Mouse (Mus musculus) olfactory bulb, adult 2 months (tissue): ENCODE measurements at regions not wholly inside any gene's neighbourhood (a gene's known extent, or its start where the extent isn't known, plus 50 kb on each side); places are given as distances from the start of the nearest gene placed in this dataset.
"Not testable (repeated sequence)": the region's sequence is repeated elsewhere in the genome, so short reads cannot be mapped to it uniquely, and the experiment has no call there.

ENCODE experiments used
- H3K27ac ChIP-seq: fragments of 200-500 bp; 2 replicates; pipeline ENCODE4 v1.5.1; 2012; ENCODE audit warnings: low read depth, low read length; ENCODE audit not compliant: insufficient read depth
- H3K4me1 ChIP-seq: fragments of 200-500 bp; 2 replicates; pipeline ENCODE4 v1.6.1; 2012; ENCODE audit warnings: low read length; ENCODE audit not compliant: control insufficient read depth, insufficient read depth
- H3K4me3 ChIP-seq: fragments of 200-500 bp; 2 replicates; pipeline ENCODE4 v1.5.1; 2012; ENCODE audit warnings: mild to moderate bottlenecking, low read depth, low read length, moderate library complexity; ENCODE audit not compliant: insufficient read depth
- CTCF ChIP-seq: fragments of 200-500 bp; IDR thresholded peaks from 2 replicates; pipeline ENCODE4 v1.5.1; 2012; ENCODE audit warnings: low read depth, mild to moderate bottlenecking, low read length, moderate library complexity; ENCODE audit not compliant: insufficient read depth
- POLR2A ChIP-seq: fragments of 200-500 bp; IDR thresholded peaks from 2 replicates; pipeline ENCODE4 v1.6.1; 2012; ENCODE audit warnings: mild to moderate bottlenecking, low read depth, low read length, moderate library complexity; ENCODE audit not compliant: insufficient read depth
- WGBS: fragments of 180-500 bp; shearing (Covaris S2); methylation state at CpG from one replicate; pipeline ENCODE4 v1.1.7; 2018; 5-methylcytosine and 5-hydroxymethylcytosine counted together

GRCm38 (mm10) chr6:81817050-81817827 is 106.2 kb upstream of the Gcfc2 start:
- no peak overlapping the region for H3K27ac ChIP-seq
- TF ChIP-seq CTCF (no peak), POLR2A (no peak)
- H3K4me3 ChIP-seq: no peak overlapping the region
- WGBS: 45% methylated on average over 9 of the region's 9 CpGs
- H3K4me1 ChIP-seq: no peaks in the 10 kb centered on the region

DNA sequence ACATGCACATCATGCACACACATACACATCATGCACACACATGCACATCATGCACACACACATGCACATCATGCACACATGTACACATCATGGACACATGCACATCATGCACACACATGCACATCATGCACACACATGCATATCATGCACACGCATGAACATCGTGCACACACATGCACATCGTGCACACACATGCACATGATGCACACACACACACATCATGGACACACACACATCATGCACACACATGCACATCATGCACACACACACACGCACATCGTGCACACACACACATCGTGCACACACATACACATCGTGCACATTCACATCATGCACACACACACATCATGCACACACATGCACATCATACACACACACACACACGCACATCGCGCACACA is 104.9 kb upstream of the Gcfc2 start:
- WGBS: 96% methylated on average over 10 of the region's 10 CpGs
- Histone ChIP-seq H3K4me3 (no peak overlapping the region), H3K27ac (no peak overlapping the region), H3K4me1 (no peaks in the 10 kb centered on the region)
- TF ChIP-seq CTCF: no peak

DNA sequence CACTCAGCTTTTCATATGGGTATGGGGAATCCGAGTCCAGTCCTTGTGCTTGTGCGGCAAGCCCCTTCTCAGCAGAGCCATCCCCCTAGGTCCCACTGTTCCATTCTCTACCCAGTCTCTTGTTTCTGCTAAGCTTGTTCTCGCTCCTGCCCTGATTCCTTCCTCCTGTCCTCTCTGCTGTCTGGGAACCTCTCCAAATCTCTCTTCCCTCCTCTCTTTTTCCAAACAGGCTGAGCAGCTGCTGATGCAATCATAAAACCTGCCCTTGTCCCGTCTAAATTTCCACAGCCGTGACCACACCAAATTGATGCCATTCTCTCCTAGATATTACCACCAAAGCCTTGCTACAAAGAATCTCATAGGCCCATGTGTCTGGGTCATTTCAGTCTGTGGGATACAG is 103.4 kb upstream of the Gcfc2 start:
- Histone ChIP-seq H3K27ac (no peak overlapping the region), H3K4me1 (no peaks in the 10 kb centered on the region), H3K4me3 (no peak overlapping the region)
- 75% methylated on average over 5 of the region's 5 CpGs for WGBS
- TF ChIP-seq CTCF (no peak), POLR2A (no peak)

DNA sequence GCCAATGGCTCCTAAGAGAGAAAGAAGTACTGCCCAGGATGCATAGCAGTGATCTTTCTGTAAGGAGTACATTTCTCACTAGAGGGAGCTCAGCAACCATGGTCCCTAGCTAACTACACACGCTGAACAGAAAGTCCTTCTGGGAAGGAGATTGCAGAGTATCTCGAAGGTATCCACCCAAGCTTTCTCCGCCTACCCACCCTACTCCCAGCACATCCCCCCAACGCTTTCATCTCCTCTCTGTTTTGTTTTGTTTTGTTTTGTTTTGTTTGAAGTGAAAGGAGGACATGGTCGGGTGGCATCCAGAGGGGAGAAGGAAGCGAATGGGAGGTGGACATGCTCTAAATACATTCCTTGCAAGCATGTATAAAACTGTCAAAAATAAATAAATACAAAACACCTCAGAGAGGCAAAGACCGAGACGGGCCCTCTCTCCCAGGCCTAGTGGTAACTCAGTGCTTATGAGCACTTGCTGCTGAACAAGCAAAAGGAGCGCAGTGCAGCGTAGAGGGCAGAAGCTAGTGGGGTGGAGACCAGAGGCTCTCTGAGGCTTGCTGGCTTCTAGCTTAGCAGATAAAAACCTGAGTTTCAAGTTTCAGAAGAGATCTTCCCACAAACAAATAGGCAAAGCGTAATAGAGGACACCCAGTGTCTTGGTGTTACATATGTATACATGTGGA is 83.9 kb upstream of the Gcfc2 start:
- Histone ChIP-seq H3K4me1 (no peaks in the 10 kb centered on the region), H3K27ac (no peak overlapping the region), H3K4me3 (peak overlapping the region; percentile 21)
- TF ChIP-seq CTCF: no peak
- no peak for TF ChIP-seq POLR2A
- WGBS: 36% methylated on average over 11 of the region's 11 CpGs

GRCm38 (mm10) chr6:81868207-81868606 is 55.3 kb upstream of the Gcfc2 start:
- not testable (repeated sequence) for H3K4me1 ChIP-seq
- 89% methylated on average over 13 of the region's 13 CpGs for WGBS

More at GRCm38 (mm10) chr6:81868207-81868606, 55.3 kb upstream of the Gcfc2 start:
- not testable (repeated sequence) for H3K4me3 ChIP-seq, H3K27ac ChIP-seq
